Mouse (Mus musculus) cerebellum, adult (tissue): ENCODE measurements at regions not wholly inside any gene's neighbourhood (a gene's known extent, or its start where the extent isn't known, plus 50 kb on each side); places are given as distances from the start of the nearest gene placed in this dataset.

Source experiments
- ATAC-seq: cut with Nextera tagmentation; 2 replicates; pipeline ENCODE4 v1.9.2; 2017; ENCODE audit warnings: mild to moderate bottlenecking, moderate library complexity, mixed read lengths; ENCODE audit not compliant: insufficient number of reproducible peaks, low FRiP score, low TSS enrichment

DNA sequence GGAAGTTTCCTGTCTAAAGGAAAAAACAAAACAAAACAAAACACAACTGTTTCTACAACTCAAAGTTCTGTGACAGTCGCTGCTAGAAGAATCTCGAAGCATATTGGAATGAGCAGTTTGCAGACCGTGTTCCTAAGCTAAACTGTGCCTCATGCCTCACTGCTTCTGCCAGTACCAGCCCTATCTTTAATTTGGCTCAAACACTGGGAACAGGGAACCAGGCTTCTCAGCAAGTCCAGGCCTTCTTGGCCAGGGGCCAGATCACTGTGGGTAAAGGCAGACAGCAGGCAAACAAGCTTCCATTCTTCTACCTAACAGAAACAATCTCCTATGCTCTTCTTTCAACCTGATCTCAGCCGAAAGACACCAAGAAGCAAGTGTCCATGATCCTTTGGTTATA lies 56.5 kb downstream of the Tmsb4x start:
- ATAC-seq: peak; percentile 80; the same call in 1 of the 2 replicates

DNA sequence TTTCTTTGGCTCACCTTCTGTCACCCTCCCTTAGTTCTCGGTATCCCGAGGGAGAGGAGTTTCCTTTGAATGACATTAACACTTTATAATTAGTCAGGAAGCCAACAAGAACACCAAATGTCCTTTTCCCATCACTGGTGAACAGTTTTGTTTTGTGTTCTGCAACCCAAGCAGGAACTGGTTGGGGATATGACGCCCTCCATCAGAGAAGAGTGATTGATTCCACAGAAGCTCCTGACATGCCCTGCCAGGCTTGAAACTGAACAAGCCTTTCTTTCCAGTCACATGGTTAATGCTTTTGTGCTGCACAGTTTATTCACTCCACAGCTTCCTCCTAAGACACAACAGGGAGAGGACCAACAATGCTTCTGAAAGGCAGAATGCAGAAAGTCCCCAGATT lies 57.8 kb downstream of the Tmsb4x start:
- ATAC-seq: no peak

DNA sequence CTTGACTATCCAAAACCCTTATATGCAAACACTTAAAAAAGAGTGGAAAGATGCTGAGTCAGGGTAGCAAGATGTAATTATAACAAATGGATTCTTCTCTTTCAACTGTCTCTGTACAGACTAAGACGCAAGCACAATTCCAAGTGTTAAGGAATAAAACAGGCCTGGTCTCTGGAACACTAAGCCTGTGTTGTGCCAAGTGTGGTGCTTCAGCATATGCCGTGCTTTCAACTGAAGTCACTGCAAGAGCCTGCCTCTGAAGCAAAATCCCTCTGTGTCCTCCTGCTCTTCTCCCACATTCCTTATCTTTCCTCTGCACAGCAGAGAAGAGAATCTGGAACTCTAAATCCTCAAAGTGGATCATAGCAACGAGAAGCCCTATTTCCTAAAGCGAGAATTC lies 59.7 kb downstream of the Tmsb4x start:
- ATAC-seq: no peak

DNA sequence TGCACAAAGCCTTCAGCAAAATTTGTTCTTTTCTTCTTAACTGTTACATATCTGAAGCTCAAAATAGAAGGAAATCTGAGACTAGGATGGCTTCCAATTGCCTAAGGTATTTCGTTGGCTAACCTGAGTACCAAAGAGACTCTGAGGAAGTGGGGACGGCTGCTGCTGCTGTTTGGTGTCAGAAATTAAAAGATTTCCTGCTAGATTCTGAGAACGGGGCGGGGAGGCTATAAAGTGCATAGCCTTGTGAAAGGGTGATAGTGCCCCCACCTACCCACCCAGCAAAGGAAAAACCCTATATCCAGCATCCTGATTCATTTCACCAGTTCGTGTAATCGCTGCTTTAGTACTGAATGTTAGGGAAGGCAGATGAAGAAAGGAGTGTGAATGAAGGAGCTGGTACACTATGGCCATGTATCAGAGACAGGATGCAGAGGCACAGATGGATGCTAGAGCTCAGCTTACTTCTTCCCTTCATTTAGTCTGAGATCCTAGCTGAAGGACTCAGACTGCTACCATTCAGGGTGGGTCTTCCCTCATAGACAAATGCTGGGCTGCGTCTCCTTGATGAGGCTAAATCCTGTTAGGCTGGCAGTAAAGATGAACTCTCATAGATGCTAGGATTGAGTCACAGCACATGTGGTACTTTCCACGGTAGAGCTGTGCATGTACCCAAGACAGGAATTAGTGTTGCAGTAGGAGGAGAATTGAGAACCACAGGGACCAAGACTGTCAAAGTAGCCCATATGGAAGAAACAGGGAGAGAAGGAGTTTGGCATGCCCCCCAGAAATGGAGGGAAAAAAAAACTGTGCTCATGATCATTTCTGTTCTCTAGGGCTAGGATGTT lies 62.4 kb downstream of the Tmsb4x start:
- ATAC-seq: no peak

DNA sequence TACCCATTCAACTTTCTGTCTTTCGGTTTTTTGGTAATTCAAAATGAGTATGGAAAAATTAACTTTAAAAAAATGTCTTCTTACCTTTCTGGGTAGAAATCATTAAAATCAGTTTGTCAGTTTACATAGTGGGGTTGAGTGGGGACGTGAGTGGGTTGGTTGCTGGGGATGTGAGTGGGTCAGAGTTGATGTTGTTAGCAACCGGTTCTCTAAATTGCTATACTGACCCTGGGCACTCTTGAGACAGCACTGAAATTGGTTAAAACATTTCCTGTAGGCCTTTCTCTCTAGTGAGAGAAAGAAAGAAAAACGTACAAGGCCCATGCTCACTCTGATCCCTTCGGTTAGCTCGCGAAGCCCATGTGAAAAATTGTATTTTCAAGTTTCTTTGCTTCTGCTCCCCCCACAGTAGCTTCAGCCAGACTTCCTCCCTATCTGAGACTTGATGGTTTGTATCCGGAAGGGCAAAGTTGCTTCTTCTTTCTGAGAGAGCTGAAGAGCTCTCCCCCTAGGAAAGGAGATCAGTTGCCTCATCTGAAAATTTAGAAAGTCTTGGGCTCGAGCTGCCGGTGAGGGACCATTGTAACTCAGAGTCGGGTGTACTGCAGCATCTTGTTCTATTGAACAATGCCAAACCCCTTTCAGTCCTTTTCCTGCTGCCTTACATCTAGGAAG lies 63.5 kb downstream of the Tmsb4x start:
- no peak for ATAC-seq

DNA sequence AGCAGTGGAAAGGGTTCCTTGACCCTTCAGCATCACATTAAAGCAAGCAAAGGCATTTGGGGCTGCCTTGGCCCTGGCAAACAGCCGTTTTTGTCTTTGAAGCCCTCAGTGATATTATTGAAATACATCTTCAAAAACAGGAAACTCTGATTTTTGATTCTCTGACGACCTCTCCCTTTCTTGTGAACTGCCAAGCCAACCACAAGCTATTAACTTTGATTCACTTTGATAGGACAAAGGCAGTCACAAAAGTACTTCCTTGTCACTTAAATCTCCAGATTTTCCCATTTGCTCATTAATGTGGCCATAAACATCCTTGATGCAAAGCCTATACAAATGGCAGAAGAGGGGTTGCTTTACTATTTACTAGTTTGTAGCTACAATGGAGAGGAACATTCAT lies 70.0 kb downstream of the Tmsb4x start:
- ATAC-seq: no peak

DNA sequence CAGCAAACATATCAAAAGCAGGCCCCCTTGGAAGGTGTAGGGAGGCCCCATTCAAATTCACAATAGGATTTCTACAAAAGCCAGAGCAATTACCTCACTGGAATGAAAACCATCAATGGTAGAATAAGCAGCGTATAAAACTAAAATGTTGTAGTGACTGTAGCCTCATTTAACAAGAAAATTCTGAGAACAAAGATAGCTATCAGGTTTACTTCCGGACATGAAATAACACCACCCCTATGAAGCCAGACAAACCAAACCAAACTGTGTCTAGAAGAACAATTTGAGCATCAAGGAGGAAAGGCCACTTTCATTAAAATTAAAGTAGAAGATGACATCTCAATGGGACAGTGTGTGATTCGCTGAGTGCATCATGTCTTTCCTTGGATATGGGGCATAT lies 74.9 kb downstream of the Tmsb4x start:
- ATAC-seq: no peak

DNA sequence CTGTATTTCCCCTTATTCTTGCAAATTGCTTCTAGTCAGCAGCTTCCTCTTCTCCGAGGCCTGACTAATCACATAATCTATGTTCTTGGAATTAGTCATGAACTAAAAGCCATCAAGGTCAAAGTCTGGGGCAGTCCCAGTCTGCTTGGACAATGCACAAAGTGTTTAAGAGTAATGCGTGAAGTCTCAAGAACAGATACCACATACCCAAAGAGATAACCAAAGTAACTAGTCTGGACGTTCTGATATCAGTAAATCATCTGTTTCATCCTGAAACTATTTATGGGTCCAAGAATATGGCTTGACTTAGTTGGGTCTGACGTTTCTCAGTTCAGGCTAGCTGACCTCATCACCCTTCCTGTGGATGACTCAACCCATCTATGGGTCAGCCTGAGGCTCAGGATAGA lies 76.1 kb downstream of the Tmsb4x start:
- ATAC-seq: no peak

DNA sequence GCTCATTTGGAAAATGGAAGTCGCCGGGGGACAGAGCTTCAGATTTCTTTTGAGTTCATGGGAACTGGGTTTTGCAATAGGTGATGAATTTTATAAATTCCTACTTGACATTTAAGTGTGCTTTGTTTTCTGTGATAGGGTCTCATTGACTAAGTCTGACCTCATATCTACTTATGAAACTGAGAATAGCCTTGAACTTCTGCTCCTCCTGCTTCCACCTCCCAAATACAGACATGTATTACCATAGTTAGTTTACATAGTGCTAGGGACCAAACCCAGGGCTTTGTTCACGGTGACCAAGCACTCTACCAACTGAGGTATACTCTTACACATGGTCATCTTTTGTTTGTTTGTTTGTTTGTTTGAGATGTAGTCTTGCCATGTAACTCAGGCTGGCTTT lies 77.8 kb downstream of the Tmsb4x start:
- no peak for ATAC-seq

DNA sequence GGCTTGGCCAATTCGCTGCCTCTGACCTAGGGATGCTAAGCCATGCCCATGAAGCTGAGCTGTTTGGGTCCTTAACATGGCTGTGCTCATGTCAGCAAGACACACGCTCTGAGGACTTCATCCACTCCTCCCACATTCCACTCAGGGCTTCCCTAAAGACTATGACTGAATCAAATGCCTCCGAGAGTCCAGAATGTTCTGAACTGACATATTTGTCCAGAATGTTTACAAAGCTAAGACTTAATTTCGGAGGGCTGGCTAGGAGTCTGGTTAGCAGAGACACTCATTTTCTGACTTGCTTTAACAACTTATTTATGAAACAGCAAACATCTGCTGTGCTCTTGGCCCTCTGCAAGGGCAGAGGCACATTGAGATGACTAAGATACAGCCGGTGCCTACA lies 78.5 kb downstream of the Tmsb4x start:
- ATAC-seq: no peak

DNA sequence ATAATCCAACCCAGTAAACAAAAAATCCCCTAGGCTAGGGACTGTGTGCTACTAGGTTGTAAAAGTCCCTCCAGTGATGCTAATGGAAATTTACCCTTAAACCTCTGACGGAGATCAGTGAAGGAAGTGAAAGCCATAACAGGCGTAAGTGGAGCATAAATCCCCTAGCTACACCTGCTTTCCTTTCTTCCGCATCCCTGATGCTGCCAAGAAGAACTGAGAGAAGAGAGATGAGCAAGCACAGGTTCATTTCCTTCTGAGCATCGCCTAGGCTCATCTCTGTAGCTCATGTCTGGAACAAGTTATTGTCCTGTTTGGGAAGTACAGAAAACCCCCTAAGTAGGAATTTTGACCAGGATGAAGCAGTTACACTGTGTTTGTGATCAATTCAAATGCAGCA lies 89.8 kb downstream of the Tmsb4x start:
- no peak for ATAC-seq

DNA sequence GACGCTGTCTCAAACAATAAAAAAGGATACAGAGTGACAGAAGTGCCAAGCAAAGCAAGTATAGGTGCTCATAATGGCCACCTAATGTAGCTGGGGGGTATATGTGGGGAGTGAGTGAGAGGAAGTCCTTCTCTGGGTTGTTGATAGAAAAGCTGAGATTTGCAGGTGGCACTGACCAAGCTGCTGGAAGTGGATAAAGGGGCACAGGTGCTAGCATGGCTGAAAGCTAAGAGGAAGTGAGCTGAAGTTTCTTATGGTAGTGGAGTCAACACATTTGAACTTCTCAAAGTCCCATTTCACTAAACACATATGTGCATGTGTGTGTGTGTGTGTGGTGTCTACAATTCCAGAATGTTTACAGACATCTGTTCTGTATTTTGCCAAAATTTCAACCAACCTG lies 94.0 kb downstream of the Tmsb4x start:
- no peak for ATAC-seq

DNA sequence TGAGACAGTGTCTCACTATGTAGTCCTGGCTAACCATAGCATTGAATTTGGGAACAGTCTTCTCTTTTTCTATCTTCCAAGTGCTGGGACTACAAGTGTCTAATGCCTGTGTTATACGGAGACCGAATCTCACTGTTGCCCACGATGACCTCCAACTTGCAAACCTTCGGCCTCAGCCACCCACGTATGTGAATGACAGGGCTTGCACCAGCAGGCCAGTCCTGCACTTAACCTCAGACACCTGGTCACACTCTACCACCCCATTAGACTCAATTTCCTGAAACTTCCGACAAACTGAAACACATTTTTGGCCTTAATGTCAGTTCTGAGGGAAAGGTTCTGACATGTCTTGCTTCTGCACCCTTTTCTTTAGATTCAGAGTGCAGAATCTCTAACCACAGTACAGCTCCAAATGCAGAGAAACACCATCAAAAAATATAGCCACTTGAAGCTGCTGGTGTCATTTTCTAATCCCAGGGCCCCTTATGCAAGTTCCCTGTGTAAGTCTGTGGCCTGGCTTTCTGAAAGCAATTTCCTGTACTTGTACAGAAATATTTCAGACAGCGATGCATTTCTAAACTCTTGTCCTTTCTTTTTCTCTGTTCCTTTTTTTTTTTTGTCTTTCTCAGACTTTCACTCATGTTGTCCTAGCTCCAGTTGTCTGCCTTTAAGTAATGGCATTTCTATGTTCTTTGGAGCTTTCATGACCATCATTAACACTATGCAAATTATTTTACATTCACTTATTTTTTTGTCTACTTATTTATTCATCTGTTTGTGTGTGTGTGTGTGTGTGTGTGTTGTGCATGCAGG lies 97.8 kb downstream of the Tmsb4x start:
- no peak for ATAC-seq

DNA sequence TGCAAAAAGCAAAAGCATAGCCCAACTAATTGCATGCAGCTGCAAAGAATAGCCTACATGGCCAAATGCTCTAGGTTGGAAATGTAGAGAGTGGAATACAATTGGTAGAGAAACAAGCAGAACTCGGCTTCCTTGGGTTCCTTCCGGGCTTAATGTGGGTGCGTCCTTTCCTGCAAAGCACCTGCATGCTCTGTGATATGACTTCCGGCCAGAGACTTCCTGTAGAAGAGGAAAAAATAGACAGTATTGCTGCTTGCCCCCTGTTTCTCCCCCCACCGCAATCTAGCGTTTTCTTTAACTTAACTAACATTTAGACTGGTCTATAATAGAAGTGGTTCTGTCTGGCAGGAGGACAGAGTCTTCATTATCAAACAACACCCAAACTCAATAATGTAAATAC lies 100.8 kb downstream of the Tmsb4x start:
- no peak for ATAC-seq

DNA sequence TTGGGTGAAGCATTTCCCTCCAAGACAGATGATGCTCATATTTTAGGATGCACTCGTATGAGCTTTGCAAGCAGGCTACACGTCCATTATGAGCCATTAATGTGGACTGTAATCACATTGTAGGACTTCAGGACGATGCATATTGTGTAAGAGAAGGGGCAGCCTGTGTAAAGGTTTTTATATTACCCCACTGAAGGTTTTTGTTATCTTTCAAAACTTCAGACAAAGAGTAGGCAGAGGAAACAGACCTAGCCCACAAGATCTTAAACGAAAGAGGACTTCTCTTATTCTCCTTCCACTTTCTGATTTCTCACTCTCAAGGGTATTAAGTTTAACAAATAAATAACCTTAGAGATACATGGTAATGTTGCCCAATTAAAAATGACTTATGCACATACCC lies 101.6 kb downstream of the Tmsb4x start:
- no peak for ATAC-seq

DNA sequence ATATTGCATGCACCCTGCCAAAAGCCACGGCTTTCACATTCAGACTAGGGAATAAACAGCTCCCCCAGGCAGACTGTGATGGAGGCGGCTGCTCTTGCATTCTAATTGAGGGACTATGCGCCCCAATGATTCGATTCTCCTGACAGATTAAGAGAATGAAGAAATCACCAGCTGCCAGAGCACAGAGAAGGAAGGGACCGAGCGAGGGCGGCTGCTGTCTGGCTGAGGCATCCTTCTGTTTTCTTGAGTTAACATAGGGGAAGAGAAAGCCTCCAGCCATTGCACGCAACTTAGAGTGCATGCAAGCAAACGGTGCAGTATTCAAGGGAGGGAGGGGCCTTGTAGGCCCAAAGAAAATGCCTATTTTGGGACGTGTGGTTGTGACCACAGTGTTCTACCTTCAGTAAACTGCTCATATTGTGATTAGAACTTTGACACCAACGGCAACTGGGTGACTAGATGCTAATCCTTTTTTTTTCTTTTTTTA lies 103.1 kb downstream of the Tmsb4x start:
- ATAC-seq: no peak

DNA sequence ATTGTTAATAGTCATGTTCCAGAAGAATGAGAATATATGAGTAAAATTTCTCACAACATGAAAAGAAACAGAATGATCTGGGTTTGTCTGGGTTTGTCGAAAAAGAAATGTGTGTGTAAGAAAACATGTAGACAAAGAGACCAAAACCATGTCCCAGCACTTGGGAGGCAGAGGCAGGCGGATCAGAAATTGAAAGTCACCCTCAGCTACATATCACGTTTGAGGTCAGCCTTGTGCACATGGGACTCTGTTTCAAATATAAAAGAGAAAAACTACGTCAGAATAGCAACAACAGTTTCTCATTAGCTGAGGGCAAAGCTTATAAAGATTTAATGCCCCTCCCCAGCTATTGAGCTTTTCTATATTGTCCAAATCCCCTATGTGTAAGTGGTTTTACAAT lies 103.8 kb downstream of the Tmsb4x start:
- ATAC-seq: no peak

DNA sequence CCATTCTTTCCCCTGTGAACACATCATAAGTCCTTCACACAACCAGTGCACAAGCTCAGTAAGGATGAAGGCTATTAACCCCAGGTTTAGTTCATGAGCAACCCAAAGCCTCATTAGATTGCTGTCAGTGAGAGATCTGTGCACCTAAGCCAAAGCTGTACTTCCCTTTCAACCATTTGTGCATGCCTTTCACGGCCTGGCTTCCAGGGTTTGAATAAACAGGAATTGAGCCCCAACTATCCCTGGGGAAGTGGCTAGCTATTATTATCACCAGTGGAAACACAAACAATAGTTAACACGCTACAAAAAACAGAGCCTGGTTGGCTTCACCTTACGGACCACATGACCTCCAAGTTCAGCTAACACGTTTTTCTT lies 104.9 kb downstream of the Tmsb4x start:
- no peak for ATAC-seq

DNA sequence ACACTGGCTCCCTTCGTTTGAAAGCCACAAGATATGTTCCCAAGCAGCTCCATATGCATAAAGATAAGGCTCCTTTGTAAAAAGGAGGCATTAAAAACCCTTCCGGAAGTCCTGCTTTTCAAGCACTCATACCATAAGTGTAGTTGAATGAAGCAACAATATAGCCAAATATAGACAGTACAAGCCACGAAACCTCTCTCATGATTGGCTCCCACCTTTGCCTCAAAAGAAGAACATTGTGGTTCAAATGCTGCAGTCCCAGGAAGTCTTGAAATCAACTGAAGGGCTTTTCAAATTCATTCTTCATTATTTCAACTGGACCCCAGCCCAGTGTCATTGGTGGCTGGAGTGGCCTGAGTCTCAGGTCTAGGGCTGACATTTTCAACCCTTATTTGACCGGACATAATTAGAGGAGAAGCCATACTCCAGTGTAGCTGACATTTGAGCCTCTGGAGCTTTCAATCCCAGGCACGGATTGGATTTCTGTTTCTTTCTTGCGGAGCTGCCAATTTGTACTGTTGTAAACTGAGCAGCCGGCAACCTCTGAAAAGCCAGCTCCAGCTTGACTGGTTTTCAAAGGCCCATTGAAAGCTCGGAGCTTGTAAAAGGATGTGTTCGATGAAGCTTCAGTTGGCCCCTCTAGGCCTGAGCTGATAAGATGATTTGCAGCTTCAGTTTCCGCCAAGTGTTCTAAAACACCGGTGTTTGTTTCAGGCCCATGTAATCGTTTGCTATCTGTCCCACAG lies 105.4 kb downstream of the Tmsb4x start:
- no peak for ATAC-seq

DNA sequence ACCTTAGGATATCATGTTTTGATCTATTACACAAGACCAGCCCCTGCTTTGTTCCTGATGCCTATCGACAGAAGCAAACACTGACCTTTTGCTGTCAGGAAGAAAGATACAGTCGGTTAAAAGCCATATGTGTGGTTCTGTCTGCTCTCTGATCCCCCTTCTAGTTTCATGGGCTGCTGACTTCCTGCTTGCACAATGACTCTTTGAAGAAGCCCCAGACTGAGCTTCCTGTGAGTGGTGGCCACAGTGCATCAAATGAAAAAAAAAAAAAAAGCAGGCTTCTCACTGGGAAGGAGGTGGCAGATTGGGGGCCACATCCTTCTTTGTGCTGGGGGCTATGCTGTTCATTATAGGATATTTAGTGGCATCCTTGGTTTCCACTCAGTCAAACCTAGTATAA lies 107.2 kb downstream of the Tmsb4x start:
- no peak for ATAC-seq
